Mouse (Mus musculus) embryonic facial prominence, embryonic 11.5 days (tissue): ENCODE data around the gene Serinc3. TPM values are rescaled to one million over a fixed set of nuclear protein-coding genes. Genes with fewer than 3 reads are reported as not detected.

ENCODE experiments used
- ATAC-seq: fragments of 200-750 bp; cut with Nextera tagmentation; replicated peaks from 2 replicates; pipeline ENCODE4 v1.8.0; 2017; ENCODE audit warnings: low read depth; ENCODE audit not compliant: insufficient number of reproducible peaks, low FRiP score, low TSS enrichment
- DNase-seq: peaks from one replicate; pipeline ENCODE4 v3.0.0-alpha.2; 2015; ENCODE audit warnings: low spot score
- H3K27ac ChIP-seq: fragments of 300-500 bp; sonication (generic); replicated peaks from 2 replicates; pipeline ENCODE4 v1.5.1; 2014; ENCODE audit warnings: mild to moderate bottlenecking, low read depth, low read length, control low read depth
- H3K27me3 ChIP-seq: fragments of 300-500 bp; sonication (generic); 2 replicates; pipeline ENCODE4 v1.6.1; 2014; ENCODE audit warnings: mild to moderate bottlenecking, low read length, moderate library complexity, mixed read lengths; ENCODE audit not compliant: control insufficient read depth, insufficient read depth
- H3K36me3 ChIP-seq: fragments of 300-500 bp; sonication (generic); replicated peaks from 2 replicates; pipeline ENCODE4 v1.6.1; 2014; ENCODE audit warnings: low read depth, mild to moderate bottlenecking, low read length, moderate library complexity, mixed read lengths; ENCODE audit not compliant: control insufficient read depth, insufficient read depth
- H3K4me1 ChIP-seq: fragments of 300-500 bp; sonication (generic); 2 replicates; pipeline ENCODE4 v1.6.1; 2014; ENCODE audit warnings: low read length, mixed read lengths; ENCODE audit not compliant: control insufficient read depth, insufficient read depth
- H3K4me2 ChIP-seq: fragments of 300-500 bp; sonication (generic); 2 replicates; pipeline ENCODE4 v1.6.1; 2014; ENCODE audit warnings: low read depth, mild to moderate bottlenecking, control low read depth, low read length, moderate library complexity
- H3K4me3 ChIP-seq: fragments of 300-500 bp; sonication (generic); 2 replicates; pipeline ENCODE4 v1.5.1; 2014; ENCODE audit warnings: low read depth, low read length, control low read depth
- H3K9ac ChIP-seq: fragments of 300-500 bp; sonication (generic); replicated peaks from 2 replicates; pipeline ENCODE4 v1.6.1; 2014; ENCODE audit warnings: mild to moderate bottlenecking, control low read depth, low read length
- H3K9me3 ChIP-seq: fragments of 300-500 bp; sonication (generic); replicated peaks from 2 replicates; pipeline ENCODE4 v1.6.1; 2016; ENCODE audit warnings: mild to moderate bottlenecking, low read length, inconsistent platforms, mixed read lengths; ENCODE audit not compliant: control insufficient read depth
- WGBS: fragments of 180-500 bp; shearing (Covaris S2); extraction: QIAGEN DNeasy Blood & Tissue Kit; methylation state at CpG from one replicate; pipeline ENCODE4 v1.1.7; 2014; 5-methylcytosine and 5-hydroxymethylcytosine counted together
- polyA plus RNA-seq: library from polyadenylated mRNA; unstranded; fragments of >200 nt; fragmentation: Nextera tagmentation; extraction: Ambion mirVana; gene quantifications from 2 replicates; pipeline ENCODE4 v1.2.1, GENCODE M21; 2014

The Serinc3 gene
- polyA plus RNA-seq, 1 experiment from 2014 or later = 26.0 TPM

- DNase-seq (no peak), ATAC-seq (no peak)
- no peak overlapping the region for H3K4me3 ChIP-seq
- H3K9me3 ChIP-seq = no peaks in the 10 kb centered on the region
- no peak overlapping the region for H3K27ac ChIP-seq
- 93% methylated on average over 10 of the region's 10 CpGs for WGBS
- H3K4me2 ChIP-seq = no peak overlapping the region
- H3K36me3 ChIP-seq = no peaks in the 10 kb centered on the region
- H3K4me1 ChIP-seq = no peaks in the 10 kb centered on the region
- H3K27me3 ChIP-seq = no peaks in the 10 kb centered on the region
- H3K9ac ChIP-seq = no peak overlapping the region
Measured at GRCm38 (mm10) chr2:163583226-163584087, 61.5 kb downstream of the Serinc3 start.

- H3K27ac ChIP-seq = no peak overlapping the region
- H3K4me3 ChIP-seq = no peak overlapping the region
- ATAC-seq (no peak), DNase-seq (no peak)
- H3K4me1 ChIP-seq = no peaks in the 10 kb centered on the region
- 83% methylated on average over 13 of the region's 13 CpGs for WGBS
- H3K4me2 ChIP-seq = no peak overlapping the region
- no peaks in the 10 kb centered on the region for H3K36me3 ChIP-seq
- H3K9ac ChIP-seq = no peak overlapping the region
- H3K27me3 ChIP-seq = no peaks in the 10 kb centered on the region
- H3K9me3 ChIP-seq = no peaks in the 10 kb centered on the region
Measured at GRCm38 (mm10) chr2:163580069-163580945, 64.6 kb downstream of the Serinc3 start.

GRCm38 (mm10) chr2:163577986-163578385, 66.9 kb downstream of the Serinc3 start:
- Histone ChIP-seq H3K9me3 (no peaks in the 10 kb centered on the region), H3K4me3 (no peak overlapping the region), H3K4me1 (no peaks in the 10 kb centered on the region), H3K27ac (no peak overlapping the region), H3K36me3 (no peaks in the 10 kb centered on the region), H3K27me3 (no peaks in the 10 kb centered on the region), H3K4me2 (no peak overlapping the region), H3K9ac (no peak overlapping the region)
- 83% methylated on average over 2 of the region's 2 CpGs for WGBS
- no peak for ATAC-seq
- no peak for DNase-seq

- no peak overlapping the region for H3K27ac ChIP-seq
- 46% methylated on average over 11 of the region's 11 CpGs for WGBS
Measured at GRCm38 (mm10) chr2:163575248-163575647, 69.7 kb downstream of the Serinc3 start.

GRCm38 (mm10) chr2:163574321-163574720, 70.6 kb downstream of the Serinc3 start:
- Histone ChIP-seq H3K36me3 (no peaks in the 10 kb centered on the region), H3K9ac (no peak overlapping the region), H3K4me2 (no peak overlapping the region), H3K4me3 (no peak overlapping the region), H3K27me3 (no peaks in the 10 kb centered on the region), H3K27ac (no peak overlapping the region), H3K9me3 (no peaks in the 10 kb centered on the region), H3K4me1 (no peaks in the 10 kb centered on the region)
- no peak for ATAC-seq
- DNase-seq = no peak
- 80% methylated on average over 3 of the region's 3 CpGs for WGBS

More at GRCm38 (mm10) chr2:163575248-163575647, 69.7 kb downstream of the Serinc3 start:
- no peak for ATAC-seq
- Histone ChIP-seq H3K36me3 (no peaks in the 10 kb centered on the region), H3K27me3 (no peaks in the 10 kb centered on the region), H3K4me2 (no peak overlapping the region), H3K4me1 (no peaks in the 10 kb centered on the region), H3K9ac (no peak overlapping the region), H3K9me3 (no peaks in the 10 kb centered on the region), H3K4me3 (no peak overlapping the region)
- DNase-seq = no peak

Other genes with a start within 250 kb of the Serinc3 start
- 0.42 and 0.54 TPM in 2 replicates for gene Jph2, start 247.1 kb downstream of the Serinc3 start, polyA plus RNA-seq
- gene Oser1, start 220.4 kb downstream of the Serinc3 start, polyA plus RNA-seq = 105 and 106 TPM in 2 replicates
- 10.9 and 13.6 TPM in 2 replicates for gene Gdap1l1, start 206.7 kb downstream of the Serinc3 start, polyA plus RNA-seq
- gene Fitm2, start 172.5 kb downstream of the Serinc3 start, polyA plus RNA-seq = 9.0 and 9.7 TPM in 2 replicates
- gene R3hdml, start 152.8 kb downstream of the Serinc3 start, polyA plus RNA-seq = not detected in 2 replicates
- gene Hnf4a, start 138.3 kb downstream of the Serinc3 start, polyA plus RNA-seq = not detected in 2 replicates
- 45.3 and 47.2 TPM in 2 replicates for gene Ttpal, start 42.8 kb downstream of the Serinc3 start, polyA plus RNA-seq
- 166 and 173 TPM in 2 replicates for gene Pkig, start 13.3 kb upstream of the Serinc3 start, polyA plus RNA-seq
- gene Ada, start 105.1 kb upstream of the Serinc3 start, polyA plus RNA-seq = 10.3 and 11.0 TPM in 2 replicates
- 0.71 TPM in 1 of 2 replicates, not detected in the other for gene Ccn5, start 175.7 kb upstream of the Serinc3 start, polyA plus RNA-seq
- not detected in 2 replicates for gene Kcnk15, start 208.5 kb upstream of the Serinc3 start, polyA plus RNA-seq